Mouse (Mus musculus) urinary bladder, postnatal 25 days (tissue): ENCODE results near the gene Ccer2.

Experiments
- DNase-seq: peaks from one replicate; pipeline ENCODE4 v3.0.0; 2022; ENCODE audit warnings: low spot score

Ccer2 gene

GRCm38 (mm10) chr7:28758623-28759022 lies 2.6 kb downstream of the Ccer2 start:
- no peak for DNase-seq

DNA sequence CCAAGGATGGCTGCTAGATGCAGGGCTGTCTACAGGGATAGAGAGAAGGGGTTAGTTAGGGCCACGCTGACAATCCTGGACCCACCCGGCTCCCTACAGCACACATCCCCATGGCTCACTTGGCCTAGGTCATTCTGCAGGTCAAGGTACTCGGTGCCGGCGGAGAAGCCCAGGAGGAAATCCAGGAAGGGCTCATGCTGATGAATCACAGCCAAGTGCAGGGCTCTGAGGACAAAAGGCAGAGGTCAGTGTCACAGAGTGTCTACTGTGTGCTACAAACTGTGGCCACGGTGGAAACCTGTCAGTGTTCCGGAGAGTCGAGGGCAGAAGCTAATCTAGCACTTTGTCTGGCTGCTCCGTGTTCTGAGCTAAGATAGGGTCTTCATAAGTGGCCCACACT lies 5.9 kb downstream of the Ccer2 start:
- DNase-seq: no peak

DNA sequence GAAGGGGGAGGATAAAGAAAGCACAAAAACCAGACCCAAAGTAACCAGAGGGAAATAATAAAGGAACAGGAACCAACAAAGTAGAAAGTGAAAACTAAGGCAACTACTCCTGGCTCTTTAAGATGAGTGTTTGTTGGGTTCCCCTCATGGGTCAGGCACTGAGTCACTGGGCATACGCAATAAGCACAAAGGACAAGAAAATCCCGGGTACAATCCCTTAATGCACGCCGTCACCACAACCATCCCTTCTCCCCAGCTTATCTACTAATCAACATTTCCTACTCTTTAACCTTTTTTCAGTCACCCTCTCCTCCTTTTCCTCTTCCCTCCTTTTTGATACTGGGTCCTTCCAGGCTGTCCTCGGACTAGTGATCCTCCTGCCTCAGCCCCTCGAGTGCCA lies 9.2 kb downstream of the Ccer2 start:
- DNase-seq: no peak

GRCm38 (mm10) chr7:28766173-28766879 lies 10.4 kb downstream of the Ccer2 start, which contains the start of gene Sirt2:
TSS of gene Sirt2 (plus strand) at chr7:28766735.
- DNase-seq: peak; percentile 84

GRCm38 (mm10) chr7:28766910-28767309 lies 10.9 kb downstream of the Ccer2 start:
- no peak for DNase-seq

DNA sequence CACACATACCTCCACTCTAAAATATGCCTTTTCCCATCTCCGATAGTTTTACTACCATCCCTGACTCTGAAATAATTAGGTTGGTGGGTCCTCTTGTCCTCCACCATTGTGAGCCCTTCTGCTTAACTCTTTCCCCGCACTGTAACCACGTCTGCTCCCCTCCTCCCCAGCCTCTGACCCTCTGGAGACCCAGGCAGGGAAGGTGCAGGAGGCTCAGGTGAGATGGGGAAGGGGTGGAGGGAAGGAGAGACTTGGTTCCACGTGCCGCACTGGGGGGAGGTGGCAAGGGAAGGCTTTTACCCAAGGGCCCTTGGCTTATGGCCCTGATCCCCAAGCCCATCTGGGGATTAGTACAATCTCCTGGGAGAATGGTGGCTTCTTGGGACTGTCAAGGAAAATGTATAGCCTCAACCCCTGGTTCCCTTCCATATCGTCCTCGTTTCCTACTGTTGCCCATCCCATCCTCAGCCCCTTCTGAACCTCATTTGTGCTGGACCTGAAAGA lies 11.5 kb downstream of the Ccer2 start, which contains the start of gene Nfkbib:
Gene Nfkbib, minus strand, starts transcription at position 51 of the 504 bp plus-strand sequence.
- no peak for DNase-seq

DNA sequence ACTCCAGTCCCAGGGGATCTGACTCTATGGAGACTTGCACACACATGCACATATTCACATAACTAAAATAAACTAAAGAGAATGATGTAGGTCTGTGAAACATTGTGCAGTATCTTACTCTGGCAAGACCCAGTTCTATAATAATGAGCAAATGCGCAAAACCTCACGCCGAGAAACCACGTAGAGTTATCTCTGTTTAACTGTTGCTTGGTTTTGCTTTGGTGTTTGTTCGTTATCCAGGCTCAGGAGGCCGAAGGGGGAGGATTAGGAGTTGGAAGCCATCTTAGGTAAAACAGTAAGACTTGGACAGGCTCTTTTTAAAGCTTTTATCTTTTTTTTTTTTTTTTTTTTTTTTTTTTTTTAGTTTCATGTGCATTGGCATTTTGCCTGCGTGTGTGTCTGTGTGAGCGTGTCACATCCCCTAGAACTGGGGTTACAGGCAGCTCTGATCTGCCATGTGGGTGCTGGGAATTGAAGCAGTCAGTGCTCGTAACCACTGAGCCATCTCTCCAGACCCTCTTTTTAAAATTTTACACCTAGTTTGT lies 13.5 kb downstream of the Ccer2 start:
- no peak for DNase-seq

- DNase-seq: no peak
Observed at GRCm38 (mm10) chr7:28770309-28770708, 14.3 kb downstream of the Ccer2 start.

- DNase-seq: no peak
Observed at GRCm38 (mm10) chr7:28771867-28772266, 15.9 kb downstream of the Ccer2 start.

DNA sequence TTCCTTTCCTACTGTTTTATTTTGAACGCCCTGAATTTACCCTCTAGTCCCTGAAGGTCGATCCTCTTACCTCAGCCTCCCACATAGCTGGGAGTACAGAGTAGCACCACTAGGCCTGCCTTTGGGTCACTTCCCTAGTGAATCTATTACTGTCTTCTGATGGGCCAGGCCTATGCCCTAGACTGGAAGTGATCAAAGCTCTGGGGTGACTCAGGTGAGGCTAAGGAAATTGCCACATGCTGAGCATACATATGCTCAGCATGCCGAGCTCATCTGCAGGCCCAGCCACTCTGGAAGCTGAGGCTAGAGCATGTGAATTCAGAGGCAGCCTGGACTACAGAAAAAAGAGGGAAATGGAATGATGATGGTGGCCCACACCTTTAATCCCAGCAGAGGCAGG lies 17.2 kb downstream of the Ccer2 start:
- no peak for DNase-seq

- no peak for DNase-seq
Observed at GRCm38 (mm10) chr7:28774164-28774563, 18.2 kb downstream of the Ccer2 start.

GRCm38 (mm10) chr7:28775129-28775528 lies 19.2 kb downstream of the Ccer2 start:
- no peak for DNase-seq

DNA sequence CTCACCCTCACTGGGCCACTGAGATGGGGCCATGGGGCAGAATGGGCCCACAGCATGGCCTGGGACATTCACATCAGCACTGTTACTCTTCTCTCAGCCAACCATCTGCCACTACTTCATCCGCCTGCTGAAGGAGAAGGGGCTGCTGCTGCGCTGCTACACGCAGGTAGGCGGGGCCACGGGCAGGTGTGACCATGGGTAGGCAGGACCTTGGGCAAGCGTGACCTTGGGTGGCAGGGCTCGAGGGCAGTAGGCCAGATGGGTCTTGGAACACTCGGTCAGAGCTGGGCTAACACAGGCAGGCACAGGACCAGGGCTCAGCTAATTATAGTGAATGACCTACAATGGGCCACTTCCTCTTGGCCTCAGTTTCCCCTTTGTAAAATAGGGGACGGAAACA lies 22.9 kb downstream of the Ccer2 start:
- no peak for DNase-seq

DNA sequence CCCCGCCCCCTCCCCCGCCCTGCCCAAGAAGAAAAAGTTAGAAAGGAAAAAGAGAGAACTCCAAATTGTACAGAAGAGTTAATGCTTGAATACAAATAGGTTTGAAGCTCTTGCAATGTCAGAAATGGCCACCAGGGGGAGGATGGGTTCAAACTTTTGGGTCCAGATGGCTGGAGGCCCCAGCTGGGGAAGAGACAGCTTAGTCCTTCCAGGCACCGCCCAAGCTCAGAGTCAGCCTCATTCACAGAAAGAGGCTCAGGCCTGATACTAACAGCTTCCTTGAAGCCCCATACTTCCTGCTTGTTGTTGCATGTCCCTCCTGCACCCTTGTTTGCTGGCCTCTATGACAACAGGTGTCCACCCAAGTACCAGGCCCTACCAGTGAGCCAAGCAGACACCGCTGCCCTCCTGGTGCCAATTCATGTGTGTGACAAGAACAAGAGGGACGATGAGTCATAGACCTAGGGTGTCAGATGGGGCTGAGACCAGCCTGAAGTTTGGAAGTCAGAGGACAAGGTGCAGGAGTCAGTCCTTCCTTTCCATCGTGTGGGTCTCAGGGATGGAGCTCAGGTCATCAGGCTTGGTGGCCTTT lies 24.2 kb downstream of the Ccer2 start:
- peak; percentile 86 for DNase-seq

GRCm38 (mm10) chr7:28780857-28781256 lies 24.9 kb downstream of the Ccer2 start:
- no peak for DNase-seq

DNA sequence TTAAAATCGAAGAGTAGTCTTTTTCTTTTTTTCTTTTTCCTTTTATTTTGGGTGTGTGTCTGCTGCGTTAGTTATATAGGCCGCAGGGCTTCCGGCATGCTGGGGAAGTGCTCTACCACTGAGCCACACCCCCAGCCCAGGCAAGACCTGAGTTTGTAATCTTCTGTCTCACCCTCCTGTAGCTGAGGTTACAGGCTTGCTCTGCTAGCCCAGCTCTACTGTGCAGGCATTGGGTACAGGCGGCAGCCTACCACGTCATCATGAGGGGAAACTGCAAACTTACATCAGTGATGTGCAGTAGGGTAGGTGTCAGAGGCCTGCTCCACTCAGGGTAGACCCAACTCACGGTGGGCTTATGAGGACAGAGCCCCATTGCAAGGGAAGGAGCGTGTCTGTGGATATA lies 25.3 kb downstream of the Ccer2 start:
- no peak for DNase-seq

- DNase-seq: no peak
Observed at GRCm38 (mm10) chr7:28785161-28785560, 29.2 kb downstream of the Ccer2 start.

- DNase-seq: no peak
Observed at GRCm38 (mm10) chr7:28787884-28788283, 31.9 kb downstream of the Ccer2 start.

DNA sequence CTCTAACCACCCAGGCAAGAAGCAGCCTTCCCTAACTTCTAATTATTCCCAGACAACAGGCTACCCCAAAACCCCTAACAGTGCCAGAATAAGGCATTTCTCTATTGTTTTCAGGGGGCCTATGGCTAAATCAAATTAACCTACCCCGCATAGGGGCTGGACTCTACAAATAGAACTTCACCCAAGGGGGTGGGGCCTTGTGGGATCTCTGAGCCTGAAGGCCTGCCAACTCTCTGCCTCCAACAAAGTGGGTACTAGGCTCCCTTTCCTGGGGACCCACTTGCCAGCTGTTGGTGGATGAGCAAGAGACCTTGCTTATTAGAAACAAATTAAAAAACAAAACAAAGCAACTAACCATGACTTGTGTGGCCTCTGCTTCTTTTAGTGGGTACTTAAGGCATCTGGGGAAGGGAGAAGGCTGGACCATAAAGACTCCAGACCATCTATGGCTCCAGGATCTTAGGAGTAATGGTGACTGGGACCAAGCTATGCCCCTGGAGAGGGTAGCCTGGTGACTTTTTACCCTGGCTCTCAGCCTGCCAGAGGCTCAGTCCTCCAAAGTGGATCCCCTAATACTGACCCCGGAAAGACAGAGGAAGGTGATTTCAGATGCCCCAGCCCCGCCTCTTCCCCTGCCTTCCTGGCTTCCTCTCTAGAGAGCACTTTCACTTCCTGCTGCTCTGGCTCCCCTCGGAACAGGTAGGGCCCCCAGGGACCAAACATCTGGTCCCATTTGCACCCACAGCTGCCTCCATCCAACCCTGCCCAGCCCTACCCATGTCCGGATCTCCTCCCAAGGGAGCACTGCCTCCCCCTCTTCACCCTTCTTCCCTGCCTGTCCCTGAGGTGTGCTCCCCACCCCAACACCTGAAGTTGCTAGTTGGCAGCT lies 32.6 kb downstream of the Ccer2 start, which contains the start of gene Rinl:
Gene Rinl, plus strand, starts transcription at position 663 of the 889 bp plus-strand sequence.
- DNase-seq: no peak

DNA sequence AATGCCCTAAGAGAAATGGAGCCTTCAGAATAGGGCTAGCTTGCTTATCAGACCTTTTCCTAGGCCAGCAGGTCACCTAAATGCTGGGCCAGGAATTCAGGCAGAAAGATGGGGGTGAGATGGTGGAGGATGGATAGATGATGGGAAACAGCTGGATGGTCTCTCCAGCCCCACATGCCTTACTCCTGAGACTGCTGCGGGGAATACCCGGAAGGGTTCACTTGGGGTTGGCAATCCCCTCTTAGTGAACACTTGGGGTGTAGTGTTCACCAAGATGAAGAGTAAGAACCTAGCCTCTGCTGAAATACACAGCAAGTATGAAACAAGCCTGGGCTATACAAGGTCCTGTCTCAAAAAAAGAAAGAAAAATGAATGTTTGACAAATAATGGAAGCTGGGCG lies 33.3 kb downstream of the Ccer2 start:
- no peak for DNase-seq

DNA sequence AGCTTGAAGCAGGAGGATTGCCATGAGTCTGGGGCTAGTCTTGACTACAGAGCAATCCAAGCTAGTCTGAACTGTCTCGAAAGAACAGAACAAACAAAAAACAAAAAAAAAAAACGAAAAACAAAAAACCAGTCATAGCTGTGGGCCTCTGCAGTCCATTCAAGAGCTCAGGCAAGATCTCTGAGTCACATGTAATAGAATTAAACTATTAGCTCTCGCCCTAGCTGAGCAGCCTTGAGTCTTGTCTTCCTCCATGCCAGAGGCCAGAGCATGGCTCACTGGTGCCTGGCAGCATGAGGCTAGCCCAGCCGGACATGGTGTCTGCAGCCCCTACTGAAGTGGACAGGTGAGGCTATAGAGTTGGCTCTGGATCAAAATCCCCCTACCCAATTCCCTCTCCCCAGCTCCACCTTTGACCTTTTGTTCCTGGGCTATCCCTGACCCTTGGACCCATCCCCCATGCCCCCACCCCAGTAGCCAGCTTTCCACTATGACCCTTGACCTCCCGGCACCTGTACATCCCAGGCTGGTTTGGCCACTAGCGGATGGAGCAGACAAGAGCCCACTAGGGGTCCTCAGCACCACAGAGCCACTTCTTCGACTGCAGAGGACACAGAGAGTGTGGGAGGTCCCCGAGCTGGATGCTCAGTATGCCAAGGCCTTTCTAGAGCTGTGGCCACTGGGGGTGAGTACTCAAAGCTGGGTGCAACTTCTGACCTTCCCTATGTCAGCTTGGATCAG lies 34.3 kb downstream of the Ccer2 start:
- DNase-seq: no peak
